Mouse (Mus musculus) lung, postnatal 0 days (tissue): Measurements from ENCODE around the gene Cysltr2. TPM values are rescaled to one million over a fixed set of nuclear protein-coding genes. Genes with fewer than 3 reads are reported as not detected.
A peak's percentile ranks its signal among the peaks of the same experiment; 100 is the strongest.

Experiments used
- ATAC-seq: fragments of 200-750 bp; cut with Nextera tagmentation; 2 replicates; pipeline ENCODE4 v1.8.0; 2017; ENCODE audit warnings: moderate library complexity
- DNase-seq: peaks from one replicate; pipeline ENCODE4 v3.0.0-alpha.2; 2016; ENCODE audit warnings: low spot score
- H3K27ac ChIP-seq: fragments of 300-500 bp; sonication (generic); 2 replicates; pipeline ENCODE4 v1.5.1; 2014; ENCODE audit warnings: antibody characterized with exemption, mild to moderate bottlenecking, low read length, mixed read lengths
- H3K27me3 ChIP-seq: fragments of 300-500 bp; sonication (generic); replicated peaks from 2 replicates; pipeline ENCODE4 v1.6.1; 2014; ENCODE audit warnings: low read length, mixed read lengths; ENCODE audit not compliant: insufficient read depth
- H3K36me3 ChIP-seq: fragments of 300-500 bp; sonication (generic); 2 replicates; pipeline ENCODE4 v1.6.1; 2014; ENCODE audit warnings: low read length, mixed read lengths; ENCODE audit not compliant: insufficient read depth
- H3K4me1 ChIP-seq: fragments of 300-500 bp; sonication (generic); 2 replicates; pipeline ENCODE4 v1.6.1; 2014; ENCODE audit warnings: antibody characterized with exemption, low read depth, low read length, mixed read lengths; ENCODE audit not compliant: insufficient read depth
- H3K4me2 ChIP-seq: fragments of 300-500 bp; sonication (generic); replicated peaks from 2 replicates; pipeline ENCODE4 v1.6.1; 2014; ENCODE audit warnings: low read depth, mild to moderate bottlenecking, low read length, moderate library complexity, mixed read lengths
- H3K4me3 ChIP-seq: fragments of 300-500 bp; sonication (generic); 2 replicates; pipeline ENCODE4 v1.5.1; 2014; ENCODE audit warnings: low read depth, low read length
- H3K9ac ChIP-seq: fragments of 300-500 bp; sonication (generic); replicated peaks from 2 replicates; pipeline ENCODE4 v1.6.1; 2014; ENCODE audit warnings: low read depth, mild to moderate bottlenecking
- H3K9me3 ChIP-seq: fragments of 300-500 bp; sonication (generic); 2 replicates; pipeline ENCODE4 v1.6.1; 2016; ENCODE audit warnings: low read length, mixed read lengths
- CTCF ChIP-seq: IDR thresholded peaks from 2 replicates; pipeline ENCODE4 v1.5.1; 2016; ENCODE audit warnings: antibody characterized with exemption, mild to moderate bottlenecking
- EP300 ChIP-seq: IDR thresholded peaks from 2 replicates; pipeline ENCODE4 v1.6.1; 2016; ENCODE audit warnings: antibody characterized with exemption, mild to moderate bottlenecking, control low read depth
- WGBS: fragments of 180-500 bp; shearing (Covaris S2); extraction: QIAGEN DNeasy Blood & Tissue Kit; methylation state at CpG from one replicate; pipeline ENCODE4 v1.1.7; 2014; 5-methylcytosine and 5-hydroxymethylcytosine counted together
- polyA plus RNA-seq: library from polyadenylated mRNA; unstranded; fragments of >200 nt; fragmentation: Nextera tagmentation; extraction: Ambion mirVana; gene quantifications from 2 replicates; pipeline ENCODE4 v1.2.1, GENCODE M21; 2015

The Cysltr2 gene
- polyA plus RNA-seq, 1 experiment from 2014 or later, result 1.1 TPM

DNA sequence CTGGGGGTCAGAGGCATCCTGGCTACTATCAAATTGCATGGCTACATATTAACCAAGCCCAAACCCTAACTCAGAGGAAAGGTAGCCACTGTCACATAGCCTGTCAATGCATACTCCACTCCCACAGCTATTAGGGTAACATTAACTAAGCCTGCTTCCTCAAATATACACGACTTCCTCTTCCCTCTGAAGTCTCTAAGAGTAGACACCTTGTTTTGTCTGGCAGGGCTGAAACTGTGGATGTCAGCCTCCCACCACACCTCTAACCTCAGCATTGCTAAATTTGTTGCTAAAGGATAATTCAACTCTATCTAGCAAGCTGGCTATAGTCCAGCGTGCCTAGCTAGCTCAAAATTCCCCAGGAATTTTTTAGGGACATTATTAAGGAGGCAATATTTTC, 7.2 kb downstream of the Cysltr2 start:
- Histone ChIP-seq H3K27me3 (no peaks in the 10 kb centered on the region), H3K27ac (no peak overlapping the region), H3K9me3 (no peaks in the 10 kb centered on the region), H3K4me3 (no peak overlapping the region), H3K4me1 (no peaks in the 10 kb centered on the region), H3K36me3 (no peaks in the 10 kb centered on the region), H3K4me2 (no peak overlapping the region), H3K9ac (no peak overlapping the region)
- ATAC-seq, result no peak
- no peak for TF ChIP-seq CTCF
- TF ChIP-seq EP300, result no peak
- DNase-seq, result no peak
- WGBS, result 33% methylated on average over 2 of the region's 2 CpGs

DNA sequence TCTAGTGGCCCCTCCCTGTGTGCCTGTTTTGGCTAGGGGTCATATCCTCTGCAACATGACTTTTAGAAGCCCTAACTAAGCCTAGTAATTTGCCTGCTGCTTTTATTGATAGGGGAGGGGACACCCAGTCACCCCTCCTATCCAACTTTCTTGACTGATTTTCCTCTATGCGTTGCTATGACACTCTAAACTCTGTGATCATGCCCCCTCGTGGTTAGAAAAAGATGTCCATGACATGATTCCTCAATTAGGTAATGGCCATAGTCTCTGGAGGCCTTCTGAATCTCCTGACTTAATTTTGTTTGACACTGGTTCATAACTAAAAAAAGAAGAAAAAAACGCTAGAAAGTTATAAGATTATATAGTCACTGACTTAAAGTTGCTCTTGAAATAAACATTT, 15.6 kb downstream of the Cysltr2 start:
- ATAC-seq (no peak), DNase-seq (no peak)
- Histone ChIP-seq H3K9me3 (no peaks in the 10 kb centered on the region), H3K36me3 (no peaks in the 10 kb centered on the region), H3K27ac (no peak overlapping the region), H3K4me2 (no peak overlapping the region), H3K9ac (no peak overlapping the region), H3K4me1 (no peaks in the 10 kb centered on the region), H3K4me3 (no peak overlapping the region), H3K27me3 (no peaks in the 10 kb centered on the region)
- TF ChIP-seq EP300 (no peak), CTCF (peak; percentile 24)
- WGBS, result 44% methylated on average over 3 of the region's 3 CpGs

DNA sequence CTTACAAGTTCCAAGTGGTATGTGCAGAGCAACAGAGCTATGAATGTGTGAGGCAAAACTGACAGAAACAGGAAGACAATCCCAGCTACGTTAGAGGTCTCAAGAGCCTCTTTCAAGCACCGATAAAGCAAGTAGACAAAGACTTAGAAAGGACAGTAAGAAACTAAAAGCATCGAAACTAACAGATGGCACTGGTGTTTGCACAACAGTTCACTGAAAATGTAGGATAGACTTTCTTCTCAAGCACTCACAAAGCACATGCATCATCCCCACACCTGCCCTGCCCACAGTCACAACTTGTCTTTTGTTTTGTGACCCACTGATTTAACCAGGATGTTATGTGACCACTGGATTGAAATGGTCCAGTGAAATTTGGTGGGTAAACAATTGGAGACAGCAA, 17.7 kb downstream of the Cysltr2 start:
- Histone ChIP-seq H3K9ac (no peak overlapping the region), H3K27ac (no peak overlapping the region), H3K4me2 (no peak overlapping the region), H3K4me1 (no peaks in the 10 kb centered on the region), H3K4me3 (no peak overlapping the region), H3K27me3 (no peaks in the 10 kb centered on the region), H3K9me3 (no peaks in the 10 kb centered on the region), H3K36me3 (no peaks in the 10 kb centered on the region)
- 71% methylated on average over 3 of the region's 3 CpGs for WGBS
- TF ChIP-seq EP300, result no peak
- no peak for TF ChIP-seq CTCF
- no peak for DNase-seq
- ATAC-seq, result no peak

DNA sequence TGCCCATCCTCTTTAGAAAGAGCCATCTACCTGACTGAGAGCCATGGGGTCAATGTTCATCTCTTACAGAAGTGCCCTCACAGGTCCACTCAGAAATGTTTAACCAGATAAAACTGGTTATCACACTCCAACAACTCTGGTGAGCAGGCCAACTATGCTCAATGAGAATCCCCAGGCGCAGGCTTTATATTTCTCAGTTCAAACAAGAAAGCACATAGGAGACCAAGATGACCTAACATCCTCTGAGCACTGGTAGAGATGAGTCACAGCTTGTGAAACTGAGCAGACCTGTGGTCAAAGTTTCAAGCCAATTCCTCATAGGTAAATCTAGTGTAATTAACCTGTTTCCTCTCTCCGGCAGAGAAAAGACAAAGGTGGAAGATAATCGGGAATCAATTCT, 31.6 kb downstream of the Cysltr2 start:
- H3K4me2 ChIP-seq, result no peak overlapping the region
- DNase-seq (no peak), ATAC-seq (no peak)
- no peaks in the 10 kb centered on the region for H3K9me3 ChIP-seq
- H3K4me1 ChIP-seq, result no peaks in the 10 kb centered on the region
- no peak overlapping the region for H3K27ac ChIP-seq
- 89% methylated on average over 3 of the region's 3 CpGs for WGBS
- H3K9ac ChIP-seq, result no peak overlapping the region
- TF ChIP-seq EP300 (no peak), CTCF (no peak)
- H3K4me3 ChIP-seq, result no peak overlapping the region
- H3K36me3 ChIP-seq, result no peaks in the 10 kb centered on the region
- no peaks in the 10 kb centered on the region for H3K27me3 ChIP-seq

DNA sequence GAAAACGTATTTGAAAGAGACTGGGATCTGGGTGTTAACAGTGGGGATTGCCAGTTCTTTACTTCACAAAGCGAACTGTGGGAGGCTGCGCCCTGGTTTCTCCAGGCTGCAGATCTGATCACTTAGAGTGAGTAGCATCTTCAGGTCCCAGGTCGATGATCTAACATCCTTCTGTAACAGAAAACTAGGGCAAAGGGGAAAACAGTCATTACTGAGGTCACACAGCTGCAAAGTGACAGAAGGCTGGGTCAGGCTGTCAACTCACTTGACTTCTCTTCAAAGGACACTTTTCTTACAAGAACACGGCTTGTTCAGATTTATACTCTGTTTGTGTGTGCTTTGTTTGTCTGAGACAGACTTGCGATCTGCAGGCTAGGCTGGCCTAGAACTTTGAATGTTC, 33.5 kb downstream of the Cysltr2 start:
- no peaks in the 10 kb centered on the region for H3K27me3 ChIP-seq
- no peak overlapping the region for H3K9ac ChIP-seq
- no peaks in the 10 kb centered on the region for H3K9me3 ChIP-seq
- no peak overlapping the region for H3K27ac ChIP-seq
- no peak overlapping the region for H3K4me3 ChIP-seq
- ATAC-seq, result no peak; the same call in 1 of the 2 replicates
- H3K4me2 ChIP-seq, result no peak overlapping the region
- no peak for DNase-seq
- TF ChIP-seq CTCF (no peak), EP300 (no peak)
- no peaks in the 10 kb centered on the region for H3K4me1 ChIP-seq
- WGBS, result 63% methylated on average over 6 of the region's 6 CpGs
- H3K36me3 ChIP-seq, result no peaks in the 10 kb centered on the region

DNA sequence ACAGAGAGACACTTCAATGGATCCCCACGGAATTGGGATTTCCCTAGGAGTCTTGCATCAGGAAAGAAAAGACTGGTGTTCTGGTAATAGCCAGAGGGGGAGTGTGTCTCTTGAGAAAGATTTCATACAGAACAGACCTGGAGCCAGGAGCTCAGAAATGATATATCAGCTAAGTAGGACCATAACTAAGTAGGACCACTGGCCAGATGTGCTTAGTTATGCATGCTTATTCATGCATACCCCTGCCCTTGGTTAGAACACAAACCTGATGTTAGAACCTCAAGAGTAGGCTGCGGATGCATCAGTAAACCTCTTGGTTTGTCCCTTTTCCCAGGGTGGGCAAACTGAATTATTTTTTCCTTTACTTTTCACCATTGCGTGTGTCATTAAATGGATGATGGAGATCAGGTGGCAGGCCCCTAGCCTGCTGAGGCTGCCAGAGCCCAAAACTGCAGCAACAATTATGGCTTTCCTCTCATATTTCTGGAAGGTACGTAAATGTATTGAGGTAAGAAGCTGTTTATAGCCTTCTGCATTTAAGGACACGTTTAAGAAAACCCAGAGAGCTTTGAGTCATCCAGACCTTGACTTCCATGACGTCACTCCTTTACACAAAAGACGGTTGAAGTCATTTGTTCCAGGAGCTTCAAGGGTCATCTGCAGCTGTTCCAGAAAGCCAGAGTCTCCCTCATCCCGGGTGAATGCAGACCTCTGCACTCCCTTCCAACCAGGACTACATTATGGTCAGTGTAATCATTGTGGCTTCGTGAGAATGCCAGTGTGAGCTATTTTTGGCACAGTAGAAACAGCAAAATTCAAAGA, 35.0 kb downstream of the Cysltr2 start:
- Histone ChIP-seq H3K27ac (no peak overlapping the region), H3K36me3 (no peaks in the 10 kb centered on the region), H3K4me3 (no peak overlapping the region), H3K4me2 (no peak overlapping the region), H3K4me1 (no peaks in the 10 kb centered on the region), H3K9ac (no peak overlapping the region), H3K27me3 (no peaks in the 10 kb centered on the region), H3K9me3 (no peaks in the 10 kb centered on the region)
- TF ChIP-seq CTCF (0 out of 2 replicates have a peak, but pooled peaks have one; percentile 4), EP300 (0 out of 2 replicates have a peak, but pooled peaks have one; percentile 15)
- DNase-seq, result peak; percentile 51
- WGBS, result 51% methylated on average over 9 of the region's 9 CpGs
- peak; percentile 55; the same call in 1 of the 2 replicates for ATAC-seq
